Mouse (Mus musculus) embryonic facial prominence, embryonic 12.5 days (tissue): ENCODE data around the gene Tm6sf2. TPM values are rescaled to one million over a fixed set of nuclear protein-coding genes. Genes with fewer than 3 reads are reported as not detected.
A peak's percentile ranks its signal among the peaks of the same experiment; 100 is the strongest.

Source experiments
- ATAC-seq: fragments of 200-750 bp; cut with Nextera tagmentation; 2 replicates; pipeline ENCODE4 v1.8.0; 2017; ENCODE audit not compliant: insufficient number of reproducible peaks, insufficient read depth, low FRiP score, low TSS enrichment
- H3K27ac ChIP-seq: fragments of 300-500 bp; sonication (generic); 2 replicates; pipeline ENCODE4 v1.5.1; 2016; ENCODE audit warnings: mild to moderate bottlenecking
- H3K27me3 ChIP-seq: fragments of 300-500 bp; sonication (generic); 2 replicates; pipeline ENCODE4 v1.6.1; 2016; ENCODE audit warnings: mild to moderate bottlenecking, moderate library complexity
- H3K36me3 ChIP-seq: fragments of 300-500 bp; sonication (generic); 2 replicates; pipeline ENCODE4 v1.6.1; 2016; ENCODE audit warnings: mild to moderate bottlenecking
- H3K4me1 ChIP-seq: fragments of 300-500 bp; sonication (generic); 2 replicates; pipeline ENCODE4 v1.6.1; 2016
- H3K4me2 ChIP-seq: fragments of 300-500 bp; sonication (generic); replicated peaks from 2 replicates; pipeline ENCODE4 v1.6.1; 2016; ENCODE audit warnings: mild to moderate bottlenecking, moderate library complexity
- H3K4me3 ChIP-seq: fragments of 300-500 bp; sonication (generic); 2 replicates; pipeline ENCODE4 v1.5.1; 2016; ENCODE audit warnings: mild to moderate bottlenecking
- H3K9ac ChIP-seq: fragments of 300-500 bp; sonication (generic); 2 replicates; pipeline ENCODE4 v1.6.1; 2016; ENCODE audit warnings: mild to moderate bottlenecking, moderate library complexity
- H3K9me3 ChIP-seq: fragments of 300-500 bp; sonication (generic); 2 replicates; pipeline ENCODE4 v1.6.1; 2016; ENCODE audit warnings: mild to moderate bottlenecking, moderate library complexity
- WGBS: fragments of 180-500 bp; shearing (Covaris S2); methylation state at CpG from one replicate; pipeline ENCODE4 v1.1.7; 2016; 5-methylcytosine and 5-hydroxymethylcytosine counted together
- polyA plus RNA-seq: library from polyadenylated mRNA; unstranded; fragments of >200 nt; fragmentation: Nextera tagmentation; extraction: Ambion mirVana; gene quantifications from 2 replicates; pipeline ENCODE4 v1.2.1, GENCODE M21; 2016

Tm6sf2 gene
- polyA plus RNA-seq, 1 experiment from 2014 or later, result 0.58 TPM

DNA sequence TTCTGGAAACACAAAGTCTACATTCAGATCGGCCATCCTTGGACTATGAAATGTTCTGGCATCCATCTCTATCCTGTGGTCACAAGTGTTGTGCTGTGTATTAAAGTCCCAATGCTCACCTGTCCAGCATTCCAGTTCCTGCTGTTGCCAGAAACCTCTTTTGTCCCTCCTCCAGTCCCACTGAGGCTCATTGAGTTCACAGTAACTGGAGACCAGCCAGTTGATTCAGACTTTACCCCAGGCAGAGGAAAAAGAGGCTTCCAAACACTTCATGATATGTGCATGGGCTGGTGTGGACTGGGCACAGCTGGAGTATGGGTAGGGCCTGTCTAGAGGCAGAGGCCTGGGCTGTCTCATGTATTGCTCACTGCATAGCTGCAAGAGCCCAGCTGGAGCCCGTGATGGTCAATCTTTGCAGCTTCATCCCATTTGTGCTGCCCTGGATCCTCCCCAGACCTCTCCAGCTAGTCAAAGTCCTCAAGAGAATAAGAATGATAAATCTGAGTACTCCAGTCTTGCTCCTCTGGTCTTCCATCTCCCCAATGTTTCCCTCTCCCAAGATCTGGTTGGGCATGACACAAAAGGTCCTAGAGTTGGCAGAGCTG is 786 bp upstream of the Tm6sf2 start:
- H3K4me1 ChIP-seq, result peaks cover 8% of the 10 kb centered on the region; the same call in 1 of the 2 replicates
- H3K36me3 ChIP-seq, result peaks cover 51% of the 10 kb centered on the region
- 86% methylated on average over 2 of the region's 2 CpGs for WGBS
- H3K9ac ChIP-seq, result no peak overlapping the region
- H3K27me3 ChIP-seq, result no peaks in the 10 kb centered on the region
- H3K4me2 ChIP-seq, result no peak overlapping the region
- H3K27ac ChIP-seq, result no peak overlapping the region
- no peak for ATAC-seq
- H3K9me3 ChIP-seq, result no peaks in the 10 kb centered on the region
- H3K4me3 ChIP-seq, result no peak overlapping the region

DNA sequence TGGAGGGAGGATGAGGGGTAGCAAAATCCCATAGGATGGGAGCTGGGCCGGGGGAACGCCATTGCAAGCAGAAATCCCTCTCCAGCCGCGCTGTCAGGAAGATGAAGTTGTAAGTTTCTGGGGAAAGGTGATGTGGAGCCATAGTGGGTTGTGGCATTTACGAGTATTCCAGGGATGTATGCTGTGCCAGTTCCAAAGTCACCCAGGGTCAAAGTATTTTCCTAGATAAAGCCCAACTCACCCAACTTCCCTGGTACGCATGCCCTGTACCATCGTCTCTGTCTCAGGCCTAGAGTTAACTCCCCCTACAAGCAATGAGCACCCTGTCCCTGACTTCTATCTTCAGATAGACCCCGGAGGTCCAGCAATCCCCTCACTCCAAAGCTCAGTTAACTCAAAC is 396 bp downstream of the Tm6sf2 start:
- H3K27me3 ChIP-seq, result no peaks in the 10 kb centered on the region
- H3K27ac ChIP-seq, result no peak overlapping the region
- no peak overlapping the region for H3K9ac ChIP-seq
- WGBS, result 63% methylated on average over 8 of the region's 8 CpGs
- peak overlapping the region; percentile 36 for H3K4me2 ChIP-seq
- H3K4me3 ChIP-seq, result no peak overlapping the region
- H3K4me1 ChIP-seq, result peaks cover 8% of the 10 kb centered on the region; the same call in 1 of the 2 replicates
- H3K9me3 ChIP-seq, result no peaks in the 10 kb centered on the region
- ATAC-seq, result no peak
- peaks cover 40% of the 10 kb centered on the region for H3K36me3 ChIP-seq

DNA sequence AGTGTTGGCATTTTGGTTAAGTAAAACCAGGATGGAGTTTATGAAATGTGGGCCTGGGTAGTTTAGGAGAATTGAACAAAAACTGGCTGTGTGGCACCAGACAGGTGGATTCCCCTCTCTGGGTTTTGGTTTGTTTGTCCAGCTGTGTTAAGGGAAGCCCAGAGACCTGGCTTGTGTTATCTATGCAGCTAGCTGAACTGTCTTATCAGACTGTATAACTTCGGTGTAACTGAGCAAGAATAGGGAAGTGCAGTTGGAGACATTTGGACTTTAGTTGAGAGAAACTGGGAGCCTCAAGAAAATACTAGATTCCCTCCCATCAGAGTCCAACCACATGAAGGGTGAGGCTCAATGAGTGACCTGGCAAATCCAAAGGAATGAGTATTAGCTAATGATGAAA is 958 bp downstream of the Tm6sf2 start:
- Histone ChIP-seq H3K4me1 (peaks cover 8% of the 10 kb centered on the region; the same call in 1 of the 2 replicates), H3K4me3 (no peak overlapping the region), H3K4me2 (no peak overlapping the region), H3K36me3 (peaks cover 35% of the 10 kb centered on the region), H3K27me3 (no peaks in the 10 kb centered on the region), H3K9me3 (no peaks in the 10 kb centered on the region), H3K27ac (no peak overlapping the region), H3K9ac (no peak overlapping the region)
- no peak for ATAC-seq
- 91% methylated on average over 1 of the region's 1 CpGs for WGBS

DNA sequence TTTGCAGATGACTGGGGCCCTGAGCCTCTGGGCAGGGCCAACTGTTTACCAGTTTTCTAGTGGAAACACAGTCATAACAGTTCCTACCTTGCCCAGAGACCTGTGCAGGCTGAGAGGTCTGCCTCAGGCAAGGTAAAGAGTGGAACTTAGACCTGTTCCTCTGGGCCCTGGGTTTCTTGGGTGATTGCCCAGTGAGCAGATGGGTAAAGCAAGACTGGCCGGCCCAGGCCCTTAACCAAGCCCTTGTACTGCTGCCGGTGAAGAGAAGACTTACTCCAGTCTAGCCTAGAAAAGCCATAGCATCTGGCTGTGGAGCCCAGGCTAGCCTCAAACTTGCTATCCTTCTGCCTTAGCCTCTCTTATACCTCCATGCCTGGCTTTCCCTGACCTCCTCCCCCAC is 9.3 kb downstream of the Tm6sf2 start:
- H3K9me3 ChIP-seq, result no peaks in the 10 kb centered on the region
- no peak overlapping the region for H3K9ac ChIP-seq
- H3K4me1 ChIP-seq, result peaks cover 17% of the 10 kb centered on the region
- no peak overlapping the region for H3K4me2 ChIP-seq
- H3K27me3 ChIP-seq, result peaks cover 57% of the 10 kb centered on the region
- WGBS, result 84% methylated on average over 2 of the region's 2 CpGs
- H3K27ac ChIP-seq, result no peak overlapping the region
- H3K36me3 ChIP-seq, result no peaks in the 10 kb centered on the region; the same call in 1 of the 2 replicates
- ATAC-seq, result no peak
- H3K4me3 ChIP-seq, result no peak overlapping the region

DNA sequence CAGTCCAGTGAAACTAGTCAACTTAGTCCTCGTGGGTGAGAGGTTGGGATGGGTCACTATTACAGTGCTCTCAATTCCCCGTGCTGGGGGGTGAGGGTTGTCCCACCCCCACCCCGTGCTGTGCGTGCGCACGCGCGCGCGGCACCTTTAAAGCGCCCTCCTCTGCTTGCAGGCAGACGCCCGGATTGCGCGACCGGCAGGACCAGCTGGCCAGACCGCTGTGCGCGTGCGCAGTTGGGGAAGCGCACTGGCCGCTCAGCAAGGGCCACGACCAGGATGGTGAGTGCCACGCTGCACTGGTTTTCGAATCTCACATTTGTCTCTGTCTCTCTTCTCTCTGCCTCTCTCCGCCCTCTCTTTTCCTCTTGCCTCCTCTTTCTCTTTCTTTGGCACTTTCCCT is 10.6 kb downstream of the Tm6sf2 start, which contains the start of gene Hapln4:
TSS of gene Hapln4 (plus strand) at position 173 of the 400 bp plus-strand sequence.
- no peak for ATAC-seq
- H3K9me3 ChIP-seq, result no peaks in the 10 kb centered on the region
- H3K4me1 ChIP-seq, result peaks cover 17% of the 10 kb centered on the region
- no peak within 1 kb of the TSS for H3K9ac ChIP-seq
- H3K4me3 ChIP-seq, result peak within 1 kb of the TSS; percentile 37
- H3K36me3 ChIP-seq, result no peaks in the 10 kb centered on the region; the same call in 1 of the 2 replicates
- peaks cover 71% of the 10 kb centered on the region for H3K27me3 ChIP-seq
- peak within 1 kb of the TSS; percentile 66 for H3K4me2 ChIP-seq
- no peak within 1 kb of the TSS for H3K27ac ChIP-seq
- 2% methylated on average over 26 of the region's 26 CpGs for WGBS

DNA sequence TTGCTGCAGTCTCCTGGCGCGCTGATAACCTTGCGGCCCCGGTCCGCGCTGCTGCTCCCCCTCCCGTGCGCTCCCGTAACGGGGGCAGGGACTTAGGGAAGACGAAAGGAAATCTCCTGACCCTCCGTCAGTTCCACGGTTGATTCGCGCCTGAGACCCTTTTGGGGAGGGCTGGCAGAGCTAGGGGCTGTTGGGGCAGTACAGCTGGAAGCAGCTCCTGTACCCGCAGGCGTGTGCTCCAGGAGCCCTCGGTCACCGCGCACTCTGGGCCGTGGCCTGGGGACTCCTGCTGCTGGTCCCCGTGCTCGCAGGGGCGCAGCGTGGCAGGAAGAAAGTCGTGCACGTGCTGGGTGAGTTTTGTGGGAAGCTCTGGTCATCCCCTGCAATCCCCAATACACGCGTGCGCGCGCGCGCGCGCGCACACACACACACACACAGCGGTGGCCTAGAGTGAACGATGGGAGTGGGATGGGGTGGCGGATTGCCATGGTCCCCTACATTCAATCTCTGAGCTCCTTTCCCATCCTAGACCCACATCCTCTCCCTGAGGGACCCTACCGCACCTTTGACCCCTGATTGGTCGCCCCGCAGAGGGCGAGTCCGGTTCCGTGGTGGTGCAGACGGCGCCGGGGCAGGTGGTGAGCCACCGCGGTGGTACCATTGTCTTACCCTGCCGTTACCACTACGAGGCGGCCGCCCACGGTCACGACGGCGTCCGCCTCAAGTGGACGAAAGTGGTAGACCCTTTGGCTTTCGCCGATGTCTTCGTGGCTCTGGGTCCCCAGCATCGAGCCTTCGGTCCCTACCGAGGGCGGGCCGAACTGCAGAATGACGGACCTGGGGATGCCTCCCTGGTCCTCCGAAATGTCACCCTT is 11.7 kb downstream of the Tm6sf2 start:
- peak overlapping the region; percentile 66 for H3K4me2 ChIP-seq
- H3K4me3 ChIP-seq, result peak overlapping the region; percentile 37
- H3K9me3 ChIP-seq, result no peaks in the 10 kb centered on the region

DNA sequence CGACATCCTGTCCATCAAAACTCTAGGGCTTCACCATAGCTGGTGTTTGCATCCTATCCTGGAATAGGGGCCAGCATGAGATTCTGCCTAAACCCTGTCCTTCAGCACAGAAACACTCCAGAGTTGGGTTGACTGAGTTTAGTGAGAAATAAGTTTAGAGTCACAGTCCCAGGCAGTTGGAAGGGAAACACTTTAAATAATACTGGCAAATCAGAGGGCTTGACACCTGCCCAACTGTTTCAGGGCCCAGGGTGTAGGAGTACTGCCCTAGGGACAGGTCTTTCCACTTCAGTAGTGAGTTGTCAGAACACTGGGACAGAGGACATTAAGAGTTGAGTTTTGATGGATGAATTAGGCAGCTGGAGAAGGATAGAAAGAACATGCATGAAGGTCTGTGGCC is 13.4 kb downstream of the Tm6sf2 start:
- Histone ChIP-seq H3K4me2 (no peak overlapping the region), H3K36me3 (no peaks in the 10 kb centered on the region), H3K4me1 (peaks cover 17% of the 10 kb centered on the region), H3K4me3 (no peak overlapping the region), H3K9ac (no peak overlapping the region), H3K27ac (no peak overlapping the region), H3K27me3 (peaks cover 99% of the 10 kb centered on the region), H3K9me3 (no peaks in the 10 kb centered on the region)
- no peak for ATAC-seq
- WGBS, result 38% methylated on average over 1 of the region's 1 CpGs

More for the DNA sequence above, 11.7 kb downstream of the Tm6sf2 start:
- peaks cover 82% of the 10 kb centered on the region for H3K27me3 ChIP-seq
- H3K4me1 ChIP-seq, result peaks cover 17% of the 10 kb centered on the region
- no peak overlapping the region for H3K9ac ChIP-seq
- ATAC-seq, result no peak
- no peak overlapping the region for H3K27ac ChIP-seq
- 2% methylated on average over 71 of the region's 71 CpGs for WGBS
- H3K36me3 ChIP-seq, result no peaks in the 10 kb centered on the region; the same call in 1 of the 2 replicates

DNA sequence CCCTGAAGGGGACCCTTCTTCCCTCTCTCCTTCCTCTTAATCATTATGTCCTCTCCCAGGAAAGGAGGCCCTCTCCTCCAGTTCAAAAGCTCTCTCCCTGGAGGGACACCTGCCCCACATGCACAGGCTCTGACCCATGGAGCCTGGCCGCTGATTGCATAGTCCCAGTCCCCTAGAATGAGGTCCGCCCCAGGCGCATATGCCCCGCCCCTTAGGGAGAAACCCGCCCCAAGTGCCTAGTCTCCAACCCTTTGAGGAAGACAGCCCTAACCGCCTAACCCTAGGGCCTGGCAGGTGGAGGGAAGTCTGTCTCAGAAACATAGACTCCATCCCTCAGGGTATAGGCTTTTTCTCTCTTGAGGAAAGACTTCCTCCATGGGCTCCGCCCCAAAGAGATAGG is 14.5 kb downstream of the Tm6sf2 start:
- no peak overlapping the region for H3K27ac ChIP-seq
- H3K4me3 ChIP-seq, result no peak overlapping the region
- H3K36me3 ChIP-seq, result no peaks in the 10 kb centered on the region
- no peak overlapping the region for H3K4me2 ChIP-seq
- H3K27me3 ChIP-seq, result peaks cover 98% of the 10 kb centered on the region
- 8% methylated on average over 7 of the region's 7 CpGs for WGBS
- no peaks in the 10 kb centered on the region for H3K9me3 ChIP-seq
- ATAC-seq, result no peak
- H3K9ac ChIP-seq, result no peak overlapping the region
- H3K4me1 ChIP-seq, result peaks cover 17% of the 10 kb centered on the region

DNA sequence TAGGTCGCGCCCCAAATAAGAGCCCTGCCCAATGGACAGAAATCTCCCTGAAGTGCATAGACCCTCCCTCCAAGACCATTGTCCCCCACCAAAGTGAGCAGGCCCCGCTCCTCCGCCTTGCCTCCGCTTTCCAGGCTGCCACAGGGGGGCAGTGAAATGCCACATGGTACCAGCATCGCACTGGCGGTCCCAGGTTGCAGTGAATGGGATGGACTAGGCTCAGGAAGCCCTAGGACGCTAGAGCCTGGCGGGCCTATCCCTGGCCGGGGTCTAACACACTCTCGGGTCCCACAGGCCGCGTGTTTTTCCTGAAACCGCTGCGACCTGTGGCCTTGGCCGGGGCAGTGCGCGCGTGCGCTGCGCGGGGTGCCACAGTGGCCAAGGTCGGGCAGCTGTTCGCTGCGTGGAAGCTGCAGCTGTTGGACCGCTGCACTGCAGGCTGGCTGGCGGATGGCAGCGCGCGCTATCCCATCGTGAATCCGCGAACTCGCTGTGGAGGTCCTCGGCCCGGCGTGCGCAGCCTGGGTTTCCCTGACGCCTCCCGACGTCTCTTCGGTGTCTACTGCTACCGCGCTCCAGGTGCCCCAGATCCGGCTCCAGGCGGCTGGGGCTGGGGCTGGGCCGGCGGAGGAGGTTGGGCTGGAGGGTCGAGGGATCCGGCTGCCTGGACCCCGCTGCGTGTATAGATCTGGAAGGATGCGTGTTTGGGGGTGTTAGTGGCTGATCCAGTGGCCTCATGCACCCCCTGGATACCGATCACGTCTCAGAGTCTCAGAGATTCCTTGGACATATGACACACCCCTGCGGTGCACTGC is 15.3 kb downstream of the Tm6sf2 start:
- Histone ChIP-seq H3K9ac (peak overlapping the region; percentile 25; the same call in 1 of the 2 replicates), H3K27me3 (peaks cover 90% of the 10 kb centered on the region), H3K36me3 (no peaks in the 10 kb centered on the region), H3K4me3 (peak overlapping the region; percentile 37), H3K4me2 (peak overlapping the region; percentile 66), H3K9me3 (no peaks in the 10 kb centered on the region), H3K4me1 (peaks cover 17% of the 10 kb centered on the region), H3K27ac (no peak overlapping the region)
- ATAC-seq, result peak; percentile 72
- WGBS, result 3% methylated on average over 56 of the region's 56 CpGs

DNA sequence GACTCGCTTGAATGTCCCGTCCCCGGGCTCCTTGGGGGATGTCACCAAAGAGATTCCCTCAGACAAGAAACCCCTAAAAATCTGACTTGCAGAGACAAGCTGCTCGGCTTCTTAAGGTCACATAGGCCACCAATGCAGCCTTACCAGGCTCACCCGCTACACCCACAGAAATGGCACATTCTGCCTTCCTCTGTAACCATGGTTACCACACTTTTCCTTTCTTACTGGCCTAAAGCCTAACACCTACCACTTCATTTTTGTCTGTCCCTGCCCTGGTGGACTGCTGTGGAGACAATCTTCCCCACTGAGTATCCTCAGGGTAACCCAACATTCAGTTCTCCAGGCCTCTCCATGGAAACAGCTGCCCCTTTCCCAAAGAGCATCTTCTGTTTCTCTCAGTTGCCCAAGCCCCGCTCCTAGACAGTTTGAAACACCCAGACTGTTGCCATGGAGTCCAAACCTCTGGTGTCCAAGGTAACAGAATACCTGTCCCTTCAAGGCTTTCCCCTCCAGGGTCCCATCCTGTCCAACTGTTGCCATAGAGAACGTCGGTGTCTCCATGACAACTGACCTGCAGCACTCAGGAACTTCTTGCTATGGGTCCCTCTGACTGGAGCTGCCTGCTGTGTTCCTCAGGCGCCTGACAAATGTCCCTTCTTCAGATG is 16.7 kb downstream of the Tm6sf2 start:
- H3K27me3 ChIP-seq, result peaks cover 76% of the 10 kb centered on the region
- H3K9me3 ChIP-seq, result no peaks in the 10 kb centered on the region
- WGBS, result 54% methylated on average over 9 of the region's 9 CpGs
- no peak overlapping the region for H3K4me2 ChIP-seq
- peaks cover 3% of the 10 kb centered on the region; the same call in 1 of the 2 replicates for H3K4me1 ChIP-seq
- no peak overlapping the region for H3K4me3 ChIP-seq
- no peak overlapping the region for H3K27ac ChIP-seq
- no peaks in the 10 kb centered on the region for H3K36me3 ChIP-seq
- no peak overlapping the region for H3K9ac ChIP-seq
- ATAC-seq, result no peak

DNA sequence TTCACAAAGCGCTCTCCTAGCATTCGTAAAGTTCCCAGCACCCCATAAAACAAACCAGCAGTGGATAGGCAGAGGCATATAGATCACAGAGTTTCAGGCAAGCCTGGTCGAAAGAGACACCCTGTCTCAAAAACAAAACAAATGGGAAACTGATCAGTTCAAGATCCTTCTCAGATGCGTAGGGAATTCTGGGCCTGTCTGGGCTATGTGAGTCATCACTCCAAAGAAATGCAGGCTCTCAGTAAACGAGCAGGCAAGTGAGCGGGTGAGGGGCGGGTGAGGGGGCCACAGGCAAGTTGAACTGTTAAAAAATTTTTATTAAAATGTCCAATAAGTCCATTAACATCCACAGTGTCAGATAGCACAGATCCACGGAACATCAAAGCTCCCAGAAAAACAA is 20.1 kb downstream of the Tm6sf2 start:
- H3K9ac ChIP-seq, result no peak overlapping the region
- H3K4me1 ChIP-seq, result no peaks in the 10 kb centered on the region
- WGBS, result 54% methylated on average over 8 of the region's 8 CpGs
- H3K4me3 ChIP-seq, result no peak overlapping the region
- H3K36me3 ChIP-seq, result no peaks in the 10 kb centered on the region
- no peak for ATAC-seq
- H3K4me2 ChIP-seq, result no peak overlapping the region
- H3K9me3 ChIP-seq, result peaks cover 3% of the 10 kb centered on the region; the same call in 1 of the 2 replicates
- H3K27ac ChIP-seq, result no peak overlapping the region
- H3K27me3 ChIP-seq, result peaks cover 43% of the 10 kb centered on the region
